Mouse (Mus musculus): Measurements from ENCODE around the gene Stum.

DNA sequence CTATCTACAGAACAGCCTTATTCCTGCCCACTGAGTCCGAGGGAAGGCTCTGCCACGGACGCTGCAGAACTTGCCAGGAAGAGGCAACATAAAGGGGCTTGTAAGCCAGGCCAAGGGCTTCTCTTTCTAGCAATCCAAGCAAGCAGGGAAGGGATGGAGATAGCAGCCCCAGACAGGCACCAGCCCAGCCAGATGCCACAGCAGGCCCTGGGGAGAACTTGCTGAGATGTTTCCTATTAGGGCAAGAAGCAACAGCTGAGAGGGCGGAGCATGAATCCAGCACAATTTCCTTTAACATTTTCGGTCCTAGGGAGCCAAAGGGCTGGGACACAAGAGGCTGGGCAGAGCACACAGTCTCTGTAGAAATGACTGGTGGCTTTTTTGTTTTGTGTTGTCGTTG, 25.0 kb downstream of the Stum start:
- no peak for TF ChIP-seq CTCF (conservative IDR thresholded peaks at IDR 0.05 in 1 of 2, IDR thresholded peaks at IDR 0.05 in 1 of 2; ENCODE audit: low read depth in 2 of 2, low read length in 2 of 2)
- TF ChIP-seq TCF12 (IDR thresholded peaks at IDR 0.05; ENCODE audit: low read depth, low read length): no peak
- no peak for TF ChIP-seq JUND (conservative IDR thresholded peaks at IDR 0.05; ENCODE audit: low read depth, low read length)
- no peak for TF ChIP-seq NRF1 (IDR thresholded peaks at IDR 0.05; ENCODE audit: low read depth, low read length)

All from CH12.LX (cell line).